Mouse (Mus musculus) urinary bladder, postnatal 36 days (tissue): ENCODE measurements around the gene Scn10a.

ENCODE experiments used
- DNase-seq, 2 experiments: peaks; one replicate each; pipeline ENCODE4 v3.0.0; 2022; ENCODE audit warnings: low spot score in 2 of 2, mixed read lengths in 1 of 2

The Scn10a gene

DNA sequence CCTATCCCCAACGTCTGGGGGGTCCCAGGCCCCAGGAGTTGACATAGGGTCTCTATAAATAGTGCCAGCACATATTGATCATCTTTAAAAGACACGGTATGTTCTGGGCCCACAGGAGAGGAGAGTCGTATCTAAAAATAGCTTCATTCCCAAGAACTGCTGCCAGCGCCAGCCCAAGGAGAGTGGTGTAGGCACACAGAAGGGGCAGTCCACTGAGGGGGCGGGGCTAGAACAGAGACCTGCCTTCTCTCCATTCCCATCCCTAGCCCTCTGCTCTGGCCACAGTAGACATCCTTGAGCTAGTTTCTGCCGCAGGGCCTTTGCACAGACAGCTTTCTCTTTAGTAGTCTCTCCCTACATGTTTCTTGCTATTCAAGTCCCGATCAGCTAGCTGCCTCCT is 144.8 kb downstream of the Scn10a start:
- no peak for DNase-seq

GRCm38 (mm10) chr9:119573009-119573408 is 146.1 kb downstream of the Scn10a start:
- DNase-seq: no peak

GRCm38 (mm10) chr9:119571411-119571888 is 147.7 kb downstream of the Scn10a start:
- DNase-seq: no peak

DNA sequence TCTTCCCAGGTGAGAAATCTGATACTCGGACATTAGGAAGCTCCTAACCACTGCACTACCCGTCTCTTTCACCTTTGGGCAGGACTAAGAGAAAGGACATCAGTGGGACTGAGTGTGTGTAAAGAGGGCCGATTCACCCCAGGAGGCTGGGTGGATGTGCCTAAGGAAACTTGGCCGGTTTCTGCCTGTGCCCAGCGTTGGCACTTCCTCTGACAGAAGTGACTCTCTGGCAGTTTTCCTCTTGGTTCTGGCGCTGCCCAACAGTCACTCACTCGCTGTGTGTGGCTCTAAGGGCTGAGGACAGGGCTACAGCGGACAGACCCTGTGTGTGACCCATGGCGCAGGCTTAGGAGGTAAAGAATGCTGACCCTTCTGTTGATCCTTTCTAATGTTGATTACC is 148.5 kb downstream of the Scn10a start:
- DNase-seq: no peak

DNA sequence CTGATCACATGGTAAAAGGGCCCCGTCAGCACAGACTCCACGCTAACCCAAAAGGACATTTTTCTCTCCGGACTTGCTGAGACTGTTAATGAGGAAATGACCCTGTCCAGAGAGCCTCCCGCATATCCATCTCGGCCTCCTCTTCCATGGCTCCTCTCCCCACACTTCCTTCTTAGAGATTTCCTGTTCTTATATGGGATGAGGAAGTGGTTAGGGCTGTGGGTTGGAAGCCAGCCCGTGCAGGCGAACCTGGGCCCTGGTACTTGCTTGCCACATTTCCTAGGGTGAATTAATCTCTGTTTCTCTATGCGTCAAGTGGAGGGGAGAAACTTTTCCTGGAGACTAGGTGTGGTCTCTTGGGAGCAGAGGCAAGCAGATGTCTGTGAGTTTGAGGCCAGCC is 150.4 kb downstream of the Scn10a start:
- no peak for DNase-seq

DNA sequence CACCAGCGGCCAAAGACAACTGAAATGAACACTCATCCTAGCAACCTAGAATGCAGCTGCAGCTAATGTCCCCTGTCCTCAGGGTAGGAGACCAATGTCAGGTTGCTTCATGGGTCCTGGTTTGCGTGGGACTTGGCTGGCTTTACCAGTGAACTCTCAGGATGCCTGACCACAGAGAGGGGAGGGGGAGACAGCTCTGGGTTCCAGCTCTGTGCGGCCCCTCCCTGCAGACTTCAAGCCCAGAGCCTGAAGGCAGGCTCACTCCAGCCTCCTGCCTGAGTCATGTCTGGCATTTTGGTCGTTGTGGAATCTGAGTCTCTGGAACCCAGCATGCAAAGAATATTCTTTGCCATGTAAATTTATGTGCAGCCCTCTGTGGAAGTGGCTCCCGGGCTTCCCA is 151.3 kb downstream of the Scn10a start:
- no peak for DNase-seq

DNA sequence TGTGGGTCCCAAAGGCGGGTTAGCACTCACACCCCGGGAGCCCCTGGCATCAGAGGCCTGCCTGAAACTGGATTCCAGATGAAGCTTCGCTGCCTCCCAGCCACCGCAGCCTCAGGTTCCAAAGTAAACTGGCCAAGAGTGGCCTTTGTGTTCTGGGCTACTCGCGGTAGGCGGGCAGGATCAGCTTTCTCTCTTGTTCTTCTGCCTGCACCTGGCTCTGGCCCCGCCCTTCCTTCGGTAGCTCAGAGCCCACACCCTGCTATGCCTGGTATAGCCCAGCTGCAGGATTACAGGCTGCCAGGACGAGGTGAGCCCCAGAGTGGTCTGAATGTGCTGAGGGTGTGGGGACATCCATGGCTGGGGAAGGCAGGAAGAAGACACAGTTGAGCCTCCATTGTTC is 152.9 kb downstream of the Scn10a start:
- DNase-seq: no peak

- DNase-seq: no peak
Measured at GRCm38 (mm10) chr9:119564803-119565202, 154.3 kb downstream of the Scn10a start.

- no peak for DNase-seq
Measured at GRCm38 (mm10) chr9:119563617-119564016, 155.5 kb downstream of the Scn10a start.

GRCm38 (mm10) chr9:119562256-119562655 is 156.9 kb downstream of the Scn10a start:
- no peak for DNase-seq

- no peak for DNase-seq
Measured at GRCm38 (mm10) chr9:119561746-119562145, 157.4 kb downstream of the Scn10a start.

GRCm38 (mm10) chr9:119559537-119560276 is 159.4 kb downstream of the Scn10a start:
- DNase-seq: no peak
